Mouse (Mus musculus) ES-CJ7 (cell line): ENCODE measurements around the gene Gm9999.

Experiments used
- DNase-seq: peaks from one replicate; pipeline ENCODE4 v3.0.0; 2011; ENCODE audit warnings: low read depth, low spot score

Gm9999 gene

DNA sequence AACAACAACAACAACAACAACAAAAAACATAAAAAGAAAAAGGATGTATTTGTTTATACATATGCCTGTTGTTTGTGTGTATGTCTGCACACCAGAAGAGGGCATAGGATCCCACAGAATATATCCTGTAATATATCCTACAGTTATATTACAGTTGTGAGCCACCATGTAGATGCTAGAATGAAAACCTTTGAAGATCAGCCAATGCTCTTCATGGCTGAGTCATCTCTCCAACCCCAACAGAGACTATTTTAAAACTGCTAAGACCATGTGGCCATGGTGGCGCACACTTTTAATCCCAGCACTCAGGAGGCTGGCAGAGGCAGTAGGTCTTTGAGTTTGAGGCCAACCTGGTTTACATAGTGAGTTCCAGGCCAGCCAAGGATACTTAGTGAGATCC lies 44.1 kb downstream of the Gm9999 start:
- no peak for DNase-seq

DNA sequence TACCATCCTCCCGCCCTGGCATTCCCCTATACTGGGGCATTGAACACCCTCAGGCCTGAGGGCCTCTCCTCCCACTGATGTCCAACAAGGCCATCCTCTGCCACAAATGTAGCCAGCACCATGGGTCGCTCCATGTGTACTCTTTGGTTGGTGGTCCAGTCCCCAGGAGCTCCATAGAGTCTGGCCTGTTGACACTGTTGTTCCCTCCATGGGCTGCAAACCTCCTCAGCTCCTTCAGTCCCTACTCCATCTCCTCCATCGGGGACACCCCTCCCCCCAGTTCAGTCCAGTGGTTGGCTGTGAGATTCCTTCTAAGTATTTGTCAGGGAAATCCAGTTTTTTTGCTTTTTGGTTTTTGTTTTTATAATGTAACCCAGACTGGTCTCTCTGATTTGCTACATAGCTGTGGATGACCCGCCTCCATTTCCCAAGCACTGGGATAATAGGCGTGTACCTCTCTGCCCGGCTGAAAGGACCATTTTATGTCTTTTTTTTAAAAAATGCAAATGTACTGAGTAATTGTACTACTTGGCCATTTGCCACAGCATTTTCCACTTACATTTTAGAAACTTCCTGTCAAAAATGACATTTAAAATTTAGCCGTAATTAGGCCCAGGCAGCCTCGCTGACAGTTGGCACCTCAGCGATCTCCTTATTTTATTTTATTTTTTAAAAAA lies 47.3 kb downstream of the Gm9999 start:
- DNase-seq = no peak

DNA sequence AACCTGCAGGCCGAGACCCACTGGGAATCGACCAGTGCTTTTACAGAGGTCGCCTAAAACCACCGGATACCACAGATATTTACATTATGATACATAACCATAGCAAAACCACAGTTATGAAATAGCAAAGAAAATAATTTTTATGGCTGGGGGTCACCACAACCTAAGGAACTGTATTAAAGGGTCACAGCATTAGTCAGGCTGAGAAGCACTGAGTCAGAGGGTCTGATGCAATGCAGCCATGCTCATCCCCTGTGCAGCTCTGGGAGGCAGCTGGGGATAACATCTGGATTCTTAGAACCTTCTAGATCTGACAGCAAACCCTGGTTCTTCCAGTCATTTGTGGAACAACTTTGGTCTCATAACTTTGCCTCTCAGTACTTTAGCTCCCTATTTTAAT lies 48.0 kb downstream of the Gm9999 start:
- DNase-seq = no peak

DNA sequence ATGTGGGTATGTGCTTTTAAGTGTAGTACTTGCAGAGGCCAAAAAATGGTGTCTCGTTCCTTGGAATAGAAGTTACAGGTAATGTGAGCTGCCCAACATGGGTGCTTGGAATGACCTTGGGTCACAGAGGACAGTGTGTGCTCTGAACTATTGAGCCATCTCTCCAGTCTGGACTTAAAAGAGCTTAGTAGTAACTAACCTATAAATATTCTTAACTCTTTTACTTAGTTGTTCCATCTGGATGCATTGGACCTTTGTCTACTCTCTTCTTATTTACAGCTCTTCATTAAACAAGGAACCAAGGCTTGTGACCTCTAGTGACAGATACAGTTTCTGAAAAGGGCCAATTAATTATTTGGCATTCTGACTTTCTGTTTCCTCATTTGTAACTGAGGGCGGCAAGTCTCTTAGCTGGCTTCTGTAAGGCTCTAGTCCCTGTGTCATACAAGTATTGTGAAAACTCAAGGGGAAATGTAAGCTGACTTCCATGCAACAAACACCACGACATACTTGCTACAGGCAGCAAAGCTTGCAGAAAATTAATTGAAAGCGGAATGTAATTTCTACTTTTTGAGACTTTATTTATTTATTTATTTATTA lies 51.5 kb downstream of the Gm9999 start:
- DNase-seq = no peak

DNA sequence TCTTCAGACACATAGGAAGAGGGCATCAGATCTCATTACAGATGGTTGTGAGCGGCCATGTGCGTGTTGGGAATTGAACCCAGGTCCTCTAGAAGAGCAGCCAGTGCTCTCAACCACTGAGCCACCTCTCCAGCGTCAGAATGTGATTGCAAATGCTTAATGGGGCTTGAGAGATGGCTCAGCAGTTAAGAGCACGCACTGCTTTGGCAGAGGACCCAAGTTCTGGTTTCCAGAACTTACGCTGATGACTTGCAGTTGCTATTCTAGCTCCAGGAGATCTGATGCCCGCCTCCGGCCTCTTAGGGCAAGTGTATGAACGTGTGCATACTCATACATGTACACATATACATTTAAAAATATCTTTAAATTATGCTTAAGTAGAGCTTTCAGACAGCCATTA lies 52.0 kb downstream of the Gm9999 start:
- DNase-seq = no peak
